Mouse (Mus musculus): ENCODE measurements at regions not wholly inside any gene's neighbourhood (a gene's known extent, or its start where the extent isn't known, plus 50 kb on each side); places are given as distances from the start of the nearest gene placed in this dataset.
"Not testable (repeated sequence)": the region's sequence is repeated elsewhere in the genome, so short reads cannot be mapped to it uniquely, and the experiment has no call there.

- DNase-seq, result no peak
These were observed 191.8 kb upstream of the Fmr1 start for GRCm38 (mm10) chrX:68486585-68486984.

GRCm38 (mm10) chrX:68492052-68492451 is 186.3 kb upstream of the Fmr1 start:
- DNase-seq, result not testable (repeated sequence)

- DNase-seq, result no peak
These were observed 183.8 kb upstream of the Fmr1 start for GRCm38 (mm10) chrX:68494398-68495143.

- peak; percentile 1 for DNase-seq
These were observed 183.2 kb upstream of the Fmr1 start for GRCm38 (mm10) chrX:68495144-68495493.

- no peak for DNase-seq
These were observed 182.6 kb upstream of the Fmr1 start for GRCm38 (mm10) chrX:68495751-68496150.

GRCm38 (mm10) chrX:68497886-68498285 is 180.5 kb upstream of the Fmr1 start:
- DNase-seq, result no peak

GRCm38 (mm10) chrX:68502938-68503337 is 175.4 kb upstream of the Fmr1 start:
- DNase-seq, result no peak

- no peak for DNase-seq
These were observed 170.7 kb upstream of the Fmr1 start for GRCm38 (mm10) chrX:68507664-68508063.

- DNase-seq, result no peak
These were observed 166.1 kb upstream of the Fmr1 start for GRCm38 (mm10) chrX:68512213-68512766.

- DNase-seq, result no peak
These were observed 131.8 kb upstream of the Fmr1 start for GRCm38 (mm10) chrX:68546561-68546960.

- no peak for DNase-seq
These were observed 124.3 kb upstream of the Fmr1 start for GRCm38 (mm10) chrX:68554031-68554430.

GRCm38 (mm10) chrX:68557717-68558116 is 120.6 kb upstream of the Fmr1 start:
- no peak for DNase-seq

GRCm38 (mm10) chrX:68585246-68585645 is 93.1 kb upstream of the Fmr1 start:
- peak; percentile 10 for DNase-seq

GRCm38 (mm10) chrX:68622141-68622540 is 56.2 kb upstream of the Fmr1 start:
- peak; percentile 6 for DNase-seq
